Mouse (Mus musculus) kidney, adult 2 months (tissue): ENCODE results near the gene Aplf. TPM values are rescaled to one million over a fixed set of nuclear protein-coding genes. Genes with fewer than 3 reads are reported as not detected.

ENCODE experiments used
- DNase-seq: peaks from one replicate; pipeline ENCODE4 v3.0.0; 2021
- H3K27ac ChIP-seq: fragments of 200-500 bp; 2 replicates; pipeline ENCODE4 v1.5.1; 2012; ENCODE audit warnings: low read depth, low read length, control low read depth, inconsistent platforms; ENCODE audit not compliant: insufficient read depth
- H3K27me3 ChIP-seq: fragments of 200-500 bp; replicated peaks from 2 replicates; pipeline ENCODE4 v1.6.1; 2012; ENCODE audit warnings: mild to moderate bottlenecking, moderate library complexity, low read length, inconsistent platforms; ENCODE audit not compliant: control insufficient read depth, insufficient read depth
- H3K36me3 ChIP-seq: fragments of 200-500 bp; 2 replicates; pipeline ENCODE4 v1.6.1; 2012; ENCODE audit warnings: mild to moderate bottlenecking, moderate library complexity, low read length, inconsistent platforms; ENCODE audit not compliant: control insufficient read depth, insufficient read depth
- H3K4me1 ChIP-seq: fragments of 200-500 bp; 2 replicates; pipeline ENCODE4 v1.6.1; 2011; ENCODE audit warnings: low read length; ENCODE audit not compliant: control insufficient read depth, insufficient read depth
- H3K4me3 ChIP-seq: fragments of 200-500 bp; 2 replicates; pipeline ENCODE4 v1.5.1; 2011; ENCODE audit warnings: mild to moderate bottlenecking, low read depth, low read length, control low read depth; ENCODE audit not compliant: insufficient read depth
- CTCF ChIP-seq: fragments of 200-500 bp; conservative IDR thresholded peaks from 2 replicates; pipeline ENCODE4 v1.5.1; 2011; ENCODE audit warnings: low read depth, mild to moderate bottlenecking, control low read depth, low read length, moderate library complexity, mixed read lengths; ENCODE audit not compliant: insufficient read depth, insufficient read length
- POLR2A ChIP-seq: fragments of 200-500 bp; IDR thresholded peaks from one replicate; pipeline ENCODE4 v1.6.1; 2011; ENCODE audit warnings: low read depth, low read length, control low read depth
- WGBS: fragments of 180-500 bp; shearing (Covaris S2); methylation state at CpG from one replicate; pipeline ENCODE4 v1.1.7; 2018; 5-methylcytosine and 5-hydroxymethylcytosine counted together
- polyA plus RNA-seq: library from polyadenylated mRNA; depleted of rRNA; stranded (reverse); fragments of >200 nt; gene quantifications from 2 replicates; pipeline ENCODE4 v1.2.3, GENCODE M21; 2012

Gene Aplf
- polyA plus RNA-seq, 1 experiment = 2.6 TPM

DNA sequence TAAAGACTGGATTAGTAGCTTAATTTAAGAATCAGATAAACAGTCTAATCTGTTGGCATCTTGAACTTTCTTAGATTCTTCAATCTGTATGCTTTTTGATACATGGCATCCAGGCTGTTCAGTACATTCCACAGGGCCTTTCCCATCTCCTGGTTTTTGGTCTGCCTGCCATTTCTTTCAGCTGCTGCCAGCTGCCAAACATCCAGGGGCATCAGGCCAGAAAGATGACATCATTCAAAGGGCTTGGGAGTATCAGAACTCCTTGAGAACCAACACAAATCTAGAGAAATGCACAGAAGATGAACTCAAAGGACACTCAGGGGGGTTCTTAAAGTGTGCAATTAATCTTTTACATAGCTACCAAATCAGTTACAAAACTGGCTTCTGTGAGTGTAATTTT is 72.2 kb downstream of the Aplf start:
- no peaks in the 10 kb centered on the region for H3K36me3 ChIP-seq
- H3K27ac ChIP-seq = no peak overlapping the region
- H3K4me3 ChIP-seq = no peak overlapping the region
- no peak for TF ChIP-seq POLR2A
- TF ChIP-seq CTCF = no peak
- H3K27me3 ChIP-seq = no peaks in the 10 kb centered on the region
- DNase-seq = peak; percentile 17
- no peaks in the 10 kb centered on the region; the same call in 1 of the 2 replicates for H3K4me1 ChIP-seq

DNA sequence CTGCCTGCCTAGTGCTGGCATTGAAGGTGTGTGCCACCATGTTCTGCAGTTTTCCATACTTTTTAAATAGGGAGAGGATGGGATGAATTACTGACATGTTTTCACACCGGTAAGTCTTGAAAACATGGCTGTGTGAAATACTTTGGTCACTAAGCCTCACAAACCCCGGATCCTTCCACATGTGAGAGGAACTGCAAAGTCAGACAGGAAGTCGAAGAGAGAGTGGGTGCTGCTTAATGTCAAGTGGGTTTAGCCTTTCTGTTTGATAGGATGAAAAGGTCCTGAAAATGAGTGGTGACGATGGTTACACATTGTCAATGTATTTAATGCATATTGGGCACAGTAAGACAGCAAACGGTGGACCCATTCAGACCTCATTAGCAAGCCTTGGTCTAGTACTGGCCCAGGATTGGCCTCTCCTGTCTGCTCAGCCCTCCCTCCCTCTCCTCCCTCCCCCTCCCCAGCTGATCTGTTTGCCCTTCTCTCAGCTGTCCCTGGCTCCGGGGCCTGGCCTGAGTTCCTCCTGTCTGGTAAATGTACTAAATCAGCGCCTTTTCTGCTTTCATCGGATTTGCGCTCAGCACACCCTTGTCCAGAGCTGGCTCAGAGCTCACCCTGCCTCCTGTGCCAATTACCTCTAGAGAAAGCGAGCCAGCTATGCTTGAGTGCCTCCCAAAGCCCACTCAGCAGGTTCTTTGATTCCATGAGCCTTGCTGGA is 74.7 kb downstream of the Aplf start:
- DNase-seq = peak; percentile 89
- Histone ChIP-seq H3K27me3 (no peaks in the 10 kb centered on the region), H3K27ac (no peak overlapping the region), H3K4me3 (no peak overlapping the region), H3K4me1 (no peaks in the 10 kb centered on the region; the same call in 1 of the 2 replicates), H3K36me3 (no peaks in the 10 kb centered on the region)
- WGBS = 43% methylated on average over 10 of the region's 10 CpGs
- TF ChIP-seq CTCF = no peak
- no peak for TF ChIP-seq POLR2A

DNA sequence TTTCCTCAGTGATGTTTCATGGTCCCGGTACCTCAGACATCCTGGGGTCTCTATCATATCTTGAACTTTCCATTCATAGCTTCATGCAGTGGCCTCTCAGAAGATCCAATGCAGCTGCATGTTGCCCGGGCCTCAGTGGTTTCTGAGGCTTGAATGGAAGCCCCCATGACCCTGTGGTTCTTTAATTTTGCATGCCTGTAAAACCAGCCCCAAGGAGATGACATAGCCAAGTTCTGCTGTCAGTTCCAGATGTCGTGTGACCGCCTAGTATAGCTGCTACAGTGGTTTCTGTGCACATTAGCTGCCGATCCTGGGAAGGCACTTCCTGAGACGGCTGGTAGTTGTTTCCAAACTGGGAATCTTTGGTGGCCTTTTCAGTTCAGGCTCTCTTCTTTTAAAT is 77.8 kb downstream of the Aplf start:
- WGBS = 77% methylated on average over 6 of the region's 6 CpGs
- Histone ChIP-seq H3K27ac (no peak overlapping the region), H3K4me1 (no peaks in the 10 kb centered on the region; the same call in 1 of the 2 replicates), H3K36me3 (no peaks in the 10 kb centered on the region), H3K4me3 (no peak overlapping the region), H3K27me3 (no peaks in the 10 kb centered on the region)
- TF ChIP-seq POLR2A (no peak), CTCF (no peak)
- DNase-seq = no peak

DNA sequence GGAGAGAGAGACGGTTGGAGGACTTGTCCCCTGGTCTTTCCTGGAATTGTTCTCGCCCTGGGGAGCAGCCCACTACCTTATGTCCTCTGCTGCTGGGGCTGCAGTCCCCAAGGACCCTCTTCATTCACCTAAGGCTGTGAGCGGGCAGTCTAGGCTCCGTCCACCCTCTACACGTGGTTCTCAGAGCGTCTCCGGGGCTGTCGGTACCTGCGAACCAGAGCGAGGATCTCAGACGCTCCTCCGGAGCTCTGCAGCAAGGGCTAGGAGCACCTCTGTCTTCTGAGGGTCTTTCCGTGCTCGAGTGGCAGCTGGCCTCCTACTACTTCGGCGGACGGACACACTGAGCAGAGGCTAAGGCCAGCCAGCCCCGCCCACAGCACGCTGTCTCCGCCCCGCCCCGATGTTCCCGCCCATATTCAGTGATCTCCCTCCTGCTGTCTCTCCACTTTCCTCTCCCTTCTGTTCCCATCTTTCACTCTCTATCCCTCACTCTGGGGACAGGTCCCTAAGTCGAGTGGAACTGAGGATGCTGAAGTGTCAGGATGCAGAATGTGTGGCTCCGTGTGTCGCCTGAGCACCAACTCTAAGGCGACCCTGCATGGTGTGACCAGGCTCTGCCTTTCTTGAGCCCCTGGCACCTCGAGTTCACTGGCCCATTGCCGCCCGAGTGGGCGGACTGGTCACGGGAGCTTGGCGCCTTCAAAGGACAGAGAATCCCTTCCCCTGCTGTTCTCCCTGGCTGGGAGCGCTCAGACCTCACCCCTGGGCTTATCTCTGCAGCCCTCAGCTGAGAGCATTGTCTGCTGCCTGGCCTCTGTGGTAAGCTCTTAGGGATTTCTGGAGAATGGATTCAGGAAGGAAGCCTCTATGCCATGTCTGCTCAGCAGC is 81.4 kb downstream of the Aplf start, which contains the start of gene Prokr1:
TSS of gene Prokr1 (minus strand) at position 350 of the 888 bp plus-strand sequence.
- Histone ChIP-seq H3K27ac (no peak within 1 kb of the TSS), H3K4me3 (peak within 1 kb of the TSS; percentile 38), H3K27me3 (no peaks in the 10 kb centered on the region), H3K4me1 (no peaks in the 10 kb centered on the region), H3K36me3 (no peaks in the 10 kb centered on the region)
- WGBS = 2% methylated on average over 34 of the region's 34 CpGs
- DNase-seq = peak; percentile 52
- no peak for TF ChIP-seq POLR2A

DNA sequence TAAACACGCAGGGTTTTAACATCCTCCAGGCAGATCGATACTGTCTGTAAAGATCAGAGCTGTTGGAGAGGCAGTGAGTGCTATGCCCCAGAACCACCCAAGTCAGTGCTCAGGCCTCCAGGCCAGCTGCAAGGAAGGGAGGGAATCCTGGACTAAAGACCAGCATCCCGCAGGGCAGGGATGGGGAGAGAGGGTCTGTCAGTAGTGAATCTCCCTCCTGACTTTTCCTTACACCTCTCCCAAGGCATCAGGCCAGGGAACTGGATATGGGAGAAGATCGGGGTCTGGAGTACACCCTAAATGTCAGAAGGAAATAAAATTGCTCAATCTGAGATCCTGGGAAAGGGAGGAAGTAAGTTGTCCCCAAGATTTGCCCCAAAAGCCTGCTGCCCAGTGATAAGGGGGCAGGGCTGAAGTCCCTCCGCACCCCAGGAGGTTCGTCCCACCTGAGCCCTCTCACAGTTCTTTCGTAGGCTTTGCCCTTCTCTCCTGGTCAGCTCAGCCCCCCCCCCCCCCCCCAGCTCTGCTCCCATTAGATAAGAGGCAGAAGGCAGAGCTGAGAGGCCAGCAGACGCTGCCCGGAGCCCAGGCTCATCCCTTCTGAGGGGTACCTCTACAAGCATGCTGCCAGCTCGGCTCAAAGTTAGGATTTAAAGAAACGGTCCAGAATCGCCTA is 82.1 kb downstream of the Aplf start:
- Histone ChIP-seq H3K4me1 (no peaks in the 10 kb centered on the region), H3K4me3 (no peak overlapping the region; the same call in 1 of the 2 replicates), H3K36me3 (no peaks in the 10 kb centered on the region), H3K27ac (no peak overlapping the region), H3K27me3 (no peaks in the 10 kb centered on the region)
- WGBS = 22% methylated on average over 11 of the region's 12 CpGs
- TF ChIP-seq POLR2A = no peak
- no peak for TF ChIP-seq CTCF
- no peak for DNase-seq

DNA sequence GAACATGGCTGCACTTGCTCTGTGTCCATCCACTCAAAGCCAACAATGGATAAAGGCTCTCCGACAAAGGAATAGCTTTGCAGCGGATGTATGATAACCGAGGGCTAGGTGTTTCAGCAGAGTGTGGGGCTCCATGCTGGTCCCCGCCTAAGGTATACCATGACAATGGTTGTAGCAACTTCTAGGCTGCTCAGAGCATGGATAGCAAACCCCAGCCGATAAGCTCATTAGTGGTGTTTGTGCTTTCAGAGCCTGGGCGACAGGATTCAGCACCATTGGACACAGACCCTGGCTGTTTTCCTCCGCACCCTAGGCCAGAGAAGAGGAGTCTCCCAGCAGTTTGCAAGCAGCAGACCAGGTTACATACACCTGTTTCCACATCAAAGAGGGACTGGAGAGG is 88.0 kb downstream of the Aplf start:
- Histone ChIP-seq H3K27me3 (no peaks in the 10 kb centered on the region), H3K36me3 (no peaks in the 10 kb centered on the region), H3K4me1 (no peaks in the 10 kb centered on the region), H3K27ac (no peak overlapping the region), H3K4me3 (no peak overlapping the region)
- TF ChIP-seq POLR2A = no peak
- no peak for TF ChIP-seq CTCF
- 93% methylated on average over 7 of the region's 7 CpGs for WGBS
- no peak for DNase-seq
